Mouse (Mus musculus) stomach, postnatal 0 days (tissue): Measurements from ENCODE around the gene Iqcd. TPM values are rescaled to one million over a fixed set of nuclear protein-coding genes. Genes with fewer than 3 reads are reported as not detected.

Experiments
- ATAC-seq: fragments of 200-750 bp; cut with Nextera tagmentation; 2 replicates; pipeline ENCODE4 v1.8.0; 2017; ENCODE audit not compliant: low FRiP score, low TSS enrichment
- DNase-seq: peaks from one replicate; pipeline ENCODE4 v3.0.0-alpha.2; 2016; ENCODE audit warnings: low spot score
- H3K27ac ChIP-seq: fragments of 300-500 bp; sonication (generic); replicated peaks from 2 replicates; pipeline ENCODE4 v1.5.1; 2014; ENCODE audit warnings: mild to moderate bottlenecking, control low read depth
- H3K27me3 ChIP-seq: fragments of 300-500 bp; sonication (generic); 2 replicates; pipeline ENCODE4 v1.6.1; 2014; ENCODE audit warnings: low read length; ENCODE audit not compliant: control insufficient read depth, insufficient read depth
- H3K36me3 ChIP-seq: fragments of 300-500 bp; sonication (generic); 2 replicates; pipeline ENCODE4 v1.6.1; 2014; ENCODE audit warnings: low read length, mixed read lengths; ENCODE audit not compliant: control insufficient read depth, insufficient read depth
- H3K4me1 ChIP-seq: fragments of 300-500 bp; sonication (generic); replicated peaks from 2 replicates; pipeline ENCODE4 v1.6.1; 2014; ENCODE audit warnings: antibody characterized with exemption; ENCODE audit not compliant: control insufficient read depth, insufficient read depth
- H3K4me2 ChIP-seq: fragments of 300-500 bp; sonication (generic); replicated peaks from 2 replicates; pipeline ENCODE4 v1.6.1; 2014; ENCODE audit warnings: low read depth, mild to moderate bottlenecking, control low read depth, moderate library complexity
- H3K4me3 ChIP-seq: fragments of 300-500 bp; sonication (generic); 2 replicates; pipeline ENCODE4 v1.5.1; 2014; ENCODE audit warnings: low read depth, low read length, control low read depth
- H3K9ac ChIP-seq: fragments of 300-500 bp; sonication (generic); 2 replicates; pipeline ENCODE4 v1.6.1; 2014; ENCODE audit warnings: mild to moderate bottlenecking, low read length, control low read depth, mixed read lengths
- H3K9me3 ChIP-seq: fragments of 300-500 bp; sonication (generic); 2 replicates; pipeline ENCODE4 v1.6.1; 2016; ENCODE audit warnings: low read length; ENCODE audit not compliant: control insufficient read depth
- CTCF ChIP-seq: IDR thresholded peaks from 2 replicates; pipeline ENCODE4 v1.5.1; 2016; ENCODE audit warnings: antibody characterized with exemption, low read depth, mild to moderate bottlenecking, moderate library complexity
- EP300 ChIP-seq: optimal IDR thresholded peaks from 2 replicates; pipeline ENCODE3; 2016; ENCODE audit warnings: antibody characterized with exemption
- WGBS: fragments of 180-500 bp; shearing (Covaris S2); extraction: QIAGEN DNeasy Blood & Tissue Kit; methylation state at CpG from one replicate; pipeline ENCODE4 v1.1.7; 2014; 5-methylcytosine and 5-hydroxymethylcytosine counted together
- polyA plus RNA-seq: library from polyadenylated mRNA; unstranded; fragments of >200 nt; fragmentation: Nextera tagmentation; extraction: Ambion mirVana; gene quantifications from 2 replicates; pipeline ENCODE4 v1.2.1, GENCODE M21; 2015

Gene Iqcd
- polyA plus RNA-seq, 1 experiment from 2014 or later = 0.36 TPM

DNA sequence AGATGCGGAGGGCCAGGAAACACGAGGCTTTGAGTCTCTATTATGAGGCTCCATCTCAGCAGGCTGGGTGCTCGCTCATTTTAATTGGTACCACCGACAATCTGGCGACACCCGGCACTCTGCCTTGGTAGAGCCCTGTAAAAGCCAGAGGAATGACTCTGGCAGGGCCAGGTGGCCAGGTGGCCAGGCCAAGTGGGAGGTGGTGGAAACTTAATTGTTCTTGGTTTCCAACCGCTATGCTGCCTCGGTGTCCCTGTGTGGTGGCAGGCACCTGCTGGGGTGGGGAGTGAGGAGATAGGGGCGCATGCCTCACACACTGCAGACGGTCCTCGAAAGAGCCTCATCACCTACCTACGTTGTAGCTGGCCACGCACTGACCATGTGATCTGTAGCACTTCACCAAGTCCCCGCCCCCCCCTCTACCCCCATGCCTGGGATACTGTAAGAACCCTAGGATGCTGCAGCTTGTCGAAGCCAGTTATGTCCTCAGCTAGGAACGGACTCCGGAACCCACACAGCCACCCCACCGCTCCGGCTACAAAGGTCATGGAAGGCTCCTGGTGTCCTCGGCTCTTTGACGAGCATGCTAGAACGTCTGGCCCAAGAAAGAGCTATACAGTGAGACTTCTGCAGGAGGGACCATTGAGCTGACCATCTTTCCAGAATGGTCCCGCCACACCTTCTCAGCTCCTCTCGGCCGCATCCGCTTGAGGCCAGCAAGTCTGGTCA is 8.8 kb upstream of the Iqcd start:
- H3K36me3 ChIP-seq = peaks cover 16% of the 10 kb centered on the region; the same call in 1 of the 2 replicates
- WGBS = 90% methylated on average over 26 of the region's 26 CpGs
- ATAC-seq = no peak
- no peak for DNase-seq
- no peaks in the 10 kb centered on the region for H3K9me3 ChIP-seq
- peak overlapping the region; percentile 4; the same call in 1 of the 2 replicates for H3K9ac ChIP-seq
- no peak overlapping the region for H3K4me3 ChIP-seq
- TF ChIP-seq CTCF (no peak), EP300 (no peak)
- H3K27ac ChIP-seq = peak overlapping the region; percentile 91
- H3K27me3 ChIP-seq = no peaks in the 10 kb centered on the region
- H3K4me2 ChIP-seq = 0 out of 2 replicates have a peak overlapping the region, but pooled peaks have one; percentile 37
- peaks cover 9% of the 10 kb centered on the region; the same call in 1 of the 2 replicates for H3K4me1 ChIP-seq

- Histone ChIP-seq H3K4me1 (peaks cover 7% of the 10 kb centered on the region), H3K9ac (no peak overlapping the region), H3K27me3 (no peaks in the 10 kb centered on the region), H3K27ac (no peak overlapping the region), H3K4me2 (no peak overlapping the region), H3K4me3 (no peak overlapping the region), H3K36me3 (peaks cover 16% of the 10 kb centered on the region; the same call in 1 of the 2 replicates), H3K9me3 (no peaks in the 10 kb centered on the region)
- DNase-seq = no peak
- WGBS = 78% methylated on average over 9 of the region's 9 CpGs
- no peak for TF ChIP-seq EP300
- TF ChIP-seq CTCF = no peak
- no peak for ATAC-seq
Measured at GRCm38 (mm10) chr5:120582002-120582401, 6.8 kb upstream of the Iqcd start.

DNA sequence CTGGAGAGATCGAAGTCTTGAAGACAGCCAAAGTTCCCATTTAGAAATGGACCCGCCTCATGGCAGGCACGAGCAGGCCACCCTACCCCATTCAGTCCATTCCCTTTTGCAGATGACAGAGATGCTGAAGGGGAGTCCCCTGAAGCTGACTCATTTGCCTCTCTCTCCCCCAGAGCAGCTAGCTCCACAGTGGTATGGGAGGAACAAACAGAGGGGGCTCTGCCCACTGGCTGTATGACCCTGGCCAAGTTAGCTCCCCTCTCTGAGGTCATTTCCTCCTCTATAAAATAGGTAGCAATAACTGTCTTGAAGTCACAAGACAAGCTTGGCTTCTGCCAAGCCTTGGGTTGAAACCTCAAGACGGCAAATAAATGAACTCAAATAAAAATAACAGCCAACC is 5.3 kb upstream of the Iqcd start:
- TF ChIP-seq EP300 (no peak), CTCF (no peak)
- 84% methylated on average over 4 of the region's 4 CpGs for WGBS
- DNase-seq = no peak

GRCm38 (mm10) chr5:120584968-120585367 is 3.8 kb upstream of the Iqcd start:
- ATAC-seq (no peak), DNase-seq (peak; percentile 20)
- Histone ChIP-seq H3K9ac (no peak overlapping the region), H3K4me2 (no peak overlapping the region), H3K4me1 (peaks cover 2% of the 10 kb centered on the region; the same call in 1 of the 2 replicates), H3K27me3 (no peaks in the 10 kb centered on the region), H3K36me3 (peaks cover 16% of the 10 kb centered on the region; the same call in 1 of the 2 replicates), H3K27ac (no peak overlapping the region), H3K4me3 (no peak overlapping the region), H3K9me3 (no peaks in the 10 kb centered on the region)
- 50% methylated on average over 15 of the region's 15 CpGs for WGBS
- TF ChIP-seq CTCF = no peak

More for the DNA sequence above, 5.3 kb upstream of the Iqcd start:
- ATAC-seq = no peak
- Histone ChIP-seq H3K4me2 (no peak overlapping the region), H3K27ac (no peak overlapping the region), H3K4me3 (no peak overlapping the region), H3K36me3 (peaks cover 16% of the 10 kb centered on the region; the same call in 1 of the 2 replicates), H3K9ac (no peak overlapping the region), H3K27me3 (no peaks in the 10 kb centered on the region), H3K9me3 (no peaks in the 10 kb centered on the region), H3K4me1 (peaks cover 5% of the 10 kb centered on the region)

GRCm38 (mm10) chr5:120586741-120587615 is 1.8 kb upstream of the Iqcd start:
- H3K36me3 ChIP-seq = peaks cover 16% of the 10 kb centered on the region; the same call in 1 of the 2 replicates
- WGBS = 13% methylated on average over 17 of the region's 17 CpGs
- peak; percentile 31 for DNase-seq

More at GRCm38 (mm10) chr5:120586741-120587615, 1.8 kb upstream of the Iqcd start:
- no peaks in the 10 kb centered on the region for H3K27me3 ChIP-seq
- H3K4me2 ChIP-seq = peak overlapping the region; percentile 94
- H3K9ac ChIP-seq = peak overlapping the region; percentile 59
- H3K4me1 ChIP-seq = peaks cover 2% of the 10 kb centered on the region; the same call in 1 of the 2 replicates
- no peak for ATAC-seq
- peak overlapping the region; percentile 87 for H3K4me3 ChIP-seq
- no peaks in the 10 kb centered on the region for H3K9me3 ChIP-seq
- TF ChIP-seq EP300 = no peak
- TF ChIP-seq CTCF = peak; percentile 1; the same call in 1 of the 2 replicates
- peak overlapping the region; percentile 79 for H3K27ac ChIP-seq
